Mouse (Mus musculus): Measurements from ENCODE around the gene Gm21739. TPM values are rescaled to one million over a fixed set of nuclear protein-coding genes. Genes with fewer than 3 reads are reported as not detected.
"Not testable (repeated sequence)": the region's sequence is repeated elsewhere in the genome, so short reads cannot be mapped to it uniquely, and the experiment has no call there.

Gene Gm21739
- total RNA-seq (2015) = not detected in 2 replicates
- not detected in 2 replicates for total RNA-seq (2017)

DNA sequence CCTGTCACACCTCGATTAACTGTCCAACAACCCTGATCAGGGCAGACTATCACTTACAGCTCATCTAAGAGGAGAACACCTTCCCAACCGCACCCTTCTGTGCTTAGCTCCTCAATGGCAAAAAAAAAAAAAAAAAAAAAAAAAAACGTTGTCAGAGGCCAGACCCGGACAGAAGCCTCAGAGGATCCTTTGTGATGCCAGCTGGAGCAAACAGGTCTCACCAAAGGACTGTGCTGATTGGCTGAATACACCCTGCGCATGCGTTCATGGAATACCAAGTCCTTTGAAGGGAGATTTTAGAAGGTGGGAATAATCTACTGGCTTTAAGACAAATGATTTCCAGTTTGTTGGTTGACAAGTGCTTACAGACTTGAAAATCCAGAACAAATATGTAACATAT, at the start of gene Gm21739:
Gene Gm21739, minus strand, starts transcription at position 101 of the 400 bp plus-strand sequence.
- not testable (repeated sequence) for ATAC-seq (replicated peaks; ENCODE audit: poor library complexity)
